7 mouse cellular contexts compared by ENCODE assay signal in the genomic region with DNA sequence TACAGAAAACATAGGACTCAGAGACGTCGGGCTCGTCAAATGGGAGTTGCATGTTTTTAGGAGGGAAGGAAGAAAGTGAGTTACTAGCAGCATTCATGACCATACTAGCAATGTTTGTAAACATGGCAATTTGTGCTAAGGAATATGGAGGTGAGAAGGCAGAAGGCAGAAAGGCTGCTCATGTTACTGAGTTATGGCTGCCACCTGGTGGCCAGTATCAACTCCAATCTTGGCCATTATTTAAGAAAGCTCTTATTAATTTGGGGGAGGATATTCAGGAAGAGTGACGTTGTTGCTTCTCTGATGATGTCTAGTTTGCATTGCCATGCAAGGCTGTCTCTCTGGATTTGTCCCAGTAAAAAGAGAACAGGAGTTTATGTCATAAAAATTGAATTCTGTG.
DNase-seq lines count a peak whose midpoint lies in the region; ATAC-seq lines count a peak whose summit lies in the region.

No protein-coding gene starts in this region.

- WGBS in limb, embryonic 11.5 days, result 63% methylated on average over 4 of the region's 4 CpGs

- H3K4me1 ChIP-seq in limb, embryonic 11.5 days (ENCODE audit: control insufficient read depth, insufficient read depth, low read length), result no peaks in the 10 kb centered on the region

- no peak overlapping the region for H3K9ac ChIP-seq in limb, embryonic 11.5 days (ENCODE audit: low read length)

- no peaks in the 10 kb centered on the region for H3K27me3 ChIP-seq in limb, embryonic 11.5 days (ENCODE audit: control insufficient read depth, insufficient read depth, low read length)

- H3K36me3 ChIP-seq in limb, embryonic 11.5 days (ENCODE audit: control insufficient read depth, insufficient read depth, low read length), result no peaks in the 10 kb centered on the region

- no peak overlapping the region for H3K27ac ChIP-seq in limb, embryonic 11.5 days (replicated peaks; ENCODE audit: low read depth, low read length)

- DNase-seq in urinary bladder, postnatal 36 days (ENCODE audit: low spot score in 2 of 2), result peak; percentile 30 to 36
- DNase-seq in urinary bladder, adult 18-20 months (ENCODE audit: low spot score in 2 of 2), result no peak
- DNase-seq in adrenal gland, postnatal 14 days, result peak; percentile 46
- DNase-seq in embryo, embryonic 11.5 days (ENCODE audit: low read depth, low spot score), result peak; percentile 24
- DNase-seq in heart, postnatal 36 days, result peak; percentile 30 to 46
- peak; percentile 48 for DNase-seq in limb, embryonic 11.5 days (ENCODE audit: low spot score)
- DNase-seq in neural tube, embryonic 10.5 days (ENCODE audit: extremely low spot score, low spot score), result peak; percentile 17

- no peaks in the 10 kb centered on the region for H3K9me3 ChIP-seq in limb, embryonic 11.5 days (ENCODE audit: control insufficient read depth, low read length)

- no peak for ATAC-seq in limb, embryonic 11.5 days (ENCODE audit: insufficient number of reproducible peaks, low FRiP score, low TSS enrichment, low read depth)

- intact Hi-C loops in heart, postnatal 36 days (cut with DNase I), result loop anchor here (2.0 kb wide), 2 partner anchors 146 to 890 kb away; no protein-coding TSS in a partner anchor

- H3K4me2 ChIP-seq in limb, embryonic 11.5 days (ENCODE audit: low read depth, severe bottlenecking), result no peak overlapping the region

- no peak overlapping the region for H3K4me3 ChIP-seq in limb, embryonic 11.5 days (ENCODE audit: low read depth, low read length)

Comparison
In these comparisons a context has a peak if more than half of its experiments do, and no peak if none do; other contexts are left out.
1. DNase-seq: peak in urinary bladder, postnatal 36 days (2 of 2), adrenal gland, postnatal 14 days (single experiment), embryo, embryonic 11.5 days (single experiment), heart, postnatal 36 days (2 of 2), limb, embryonic 11.5 days (single experiment) and neural tube, embryonic 10.5 days (single experiment); none in urinary bladder, adult 18-20 months (0 of 2).